Mouse (Mus musculus) gastrocnemius, postnatal 10 days (tissue): ENCODE data around the gene Gm9837. TPM values are rescaled to one million over a fixed set of nuclear protein-coding genes. Genes with fewer than 3 reads are reported as not detected.
A peak's percentile ranks its signal among the peaks of the same experiment; 100 is the strongest.

Experiments used
- DNase-seq: peaks from one replicate; pipeline ENCODE4 v3.0.0; 2021; ENCODE audit warnings: mixed read lengths
- total RNA-seq, 2 experiments: library from RNA; stranded (reverse); gene quantifications; 2 replicates each; pipeline ENCODE4 v1.2.3; 2021

Gene Gm9837
- total RNA-seq, 2 experiments from 2014 or later = not detected

- DNase-seq = no peak
Measured at GRCm38 (mm10) chr11:53486822-53487594, 16.7 kb upstream of the Gm9837 start.

DNA sequence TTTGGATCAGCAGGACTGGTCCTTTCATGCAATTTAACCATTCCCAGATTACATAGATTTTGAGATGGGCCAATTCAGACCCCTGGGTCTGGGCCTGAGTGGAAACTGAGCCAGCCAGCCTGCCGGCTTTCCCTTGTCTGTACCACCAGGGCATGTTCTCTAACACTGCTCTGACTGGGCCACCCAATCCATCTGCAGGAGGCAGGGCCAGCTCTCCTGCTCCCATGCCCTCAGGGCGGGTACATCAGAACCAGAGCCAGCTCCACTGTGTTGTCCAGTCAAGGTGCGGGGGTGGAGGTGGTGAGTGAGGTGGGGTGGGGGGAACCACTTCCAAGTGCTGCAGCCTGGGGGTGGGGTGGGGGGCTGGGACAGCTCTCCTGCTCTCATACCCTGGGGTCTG is 16.1 kb upstream of the Gm9837 start:
- DNase-seq = no peak

DNA sequence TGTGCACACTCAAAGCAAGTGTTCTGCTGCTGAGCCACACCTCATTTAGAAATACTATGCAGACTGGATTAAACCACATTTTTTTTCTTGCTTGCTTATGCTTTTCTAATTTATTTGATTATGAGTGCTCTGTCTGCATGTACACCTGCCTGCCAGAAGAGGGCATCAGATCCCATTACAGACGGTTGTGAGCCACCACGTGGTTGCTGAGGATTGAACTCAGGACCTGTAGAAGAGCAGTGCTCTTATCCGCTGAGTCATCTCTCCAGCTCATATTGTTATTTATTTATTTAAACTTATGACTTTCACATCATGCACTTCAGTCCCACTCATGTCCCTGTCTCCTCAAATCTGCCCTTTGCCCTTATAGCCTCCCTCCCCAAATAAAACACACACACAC is 15.4 kb upstream of the Gm9837 start:
- no peak for DNase-seq

- no peak for DNase-seq
Measured at GRCm38 (mm10) chr11:53483159-53483891, 13.0 kb upstream of the Gm9837 start.

- no peak for DNase-seq
Measured at GRCm38 (mm10) chr11:53481088-53481730, 10.9 kb upstream of the Gm9837 start.

DNA sequence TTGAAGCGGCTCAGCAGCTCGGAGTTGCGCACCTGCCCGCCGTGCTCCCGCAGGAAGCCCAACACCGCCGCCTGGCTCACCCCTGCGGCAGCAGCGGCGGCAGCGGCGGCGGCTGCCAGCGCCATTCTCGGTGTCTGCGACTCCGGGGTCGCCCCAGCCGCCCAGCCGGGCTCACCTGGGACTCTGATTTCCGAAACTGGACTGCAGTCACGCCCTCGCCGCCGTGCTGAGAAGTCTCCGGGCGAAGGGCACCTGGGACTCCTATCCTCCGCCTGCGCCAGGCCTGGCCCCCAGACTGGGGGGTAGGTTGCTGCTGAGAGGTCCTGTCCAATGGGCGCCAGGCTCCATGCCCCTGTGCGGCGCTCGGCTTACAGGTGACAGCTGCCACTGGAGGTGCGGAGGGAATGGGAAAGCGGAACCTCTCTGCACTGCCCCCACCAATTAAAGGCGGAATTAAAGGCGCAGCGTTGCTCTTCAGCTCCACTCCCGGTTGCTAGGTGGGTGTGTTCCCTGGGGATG is 9.6 kb upstream of the Gm9837 start, which contains the start of the genes Gm9945 and Sowaha:
Gm9945 (plus strand) TSS at position 384 of the 519 bp plus-strand sequence.
Sowaha (minus strand) TSS at position 492 of the 519 bp plus-strand sequence.
- DNase-seq = no peak

GRCm38 (mm10) chr11:53479171-53479782 is 9.0 kb upstream of the Gm9837 start:
- no peak for DNase-seq

GRCm38 (mm10) chr11:53478383-53479170 is 8.3 kb upstream of the Gm9837 start:
- no peak for DNase-seq

DNA sequence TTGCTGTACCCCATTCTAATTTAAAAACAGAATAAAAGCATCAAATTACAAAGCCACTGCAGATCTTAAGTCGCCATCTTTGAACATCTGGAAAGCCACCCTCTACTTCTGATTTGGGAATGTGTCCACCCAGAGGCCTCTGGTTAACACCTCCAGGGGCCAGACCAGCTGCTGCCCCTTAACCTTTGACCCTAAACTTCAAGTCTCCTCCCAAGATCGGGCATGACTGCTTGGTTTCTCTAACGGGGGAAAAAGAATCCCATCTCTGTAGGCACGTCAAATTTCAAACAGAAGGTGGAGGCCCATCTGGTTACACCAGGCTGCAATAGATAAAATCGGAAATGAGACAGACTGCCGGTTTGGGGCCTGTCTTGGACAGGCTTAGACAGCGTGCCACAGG is 7.6 kb upstream of the Gm9837 start:
- DNase-seq = no peak

GRCm38 (mm10) chr11:53475620-53476019 is 5.3 kb upstream of the Gm9837 start:
- no peak for DNase-seq

- DNase-seq = no peak
Measured at GRCm38 (mm10) chr11:53472709-53473108, 2.4 kb upstream of the Gm9837 start.

- peak; percentile 49 for DNase-seq
Measured at GRCm38 (mm10) chr11:53469294-53469967, 848 bp downstream of the Gm9837 start.

- DNase-seq = peak; percentile 85
Measured at GRCm38 (mm10) chr11:53466231-53466971, 3.9 kb downstream of the Gm9837 start.

DNA sequence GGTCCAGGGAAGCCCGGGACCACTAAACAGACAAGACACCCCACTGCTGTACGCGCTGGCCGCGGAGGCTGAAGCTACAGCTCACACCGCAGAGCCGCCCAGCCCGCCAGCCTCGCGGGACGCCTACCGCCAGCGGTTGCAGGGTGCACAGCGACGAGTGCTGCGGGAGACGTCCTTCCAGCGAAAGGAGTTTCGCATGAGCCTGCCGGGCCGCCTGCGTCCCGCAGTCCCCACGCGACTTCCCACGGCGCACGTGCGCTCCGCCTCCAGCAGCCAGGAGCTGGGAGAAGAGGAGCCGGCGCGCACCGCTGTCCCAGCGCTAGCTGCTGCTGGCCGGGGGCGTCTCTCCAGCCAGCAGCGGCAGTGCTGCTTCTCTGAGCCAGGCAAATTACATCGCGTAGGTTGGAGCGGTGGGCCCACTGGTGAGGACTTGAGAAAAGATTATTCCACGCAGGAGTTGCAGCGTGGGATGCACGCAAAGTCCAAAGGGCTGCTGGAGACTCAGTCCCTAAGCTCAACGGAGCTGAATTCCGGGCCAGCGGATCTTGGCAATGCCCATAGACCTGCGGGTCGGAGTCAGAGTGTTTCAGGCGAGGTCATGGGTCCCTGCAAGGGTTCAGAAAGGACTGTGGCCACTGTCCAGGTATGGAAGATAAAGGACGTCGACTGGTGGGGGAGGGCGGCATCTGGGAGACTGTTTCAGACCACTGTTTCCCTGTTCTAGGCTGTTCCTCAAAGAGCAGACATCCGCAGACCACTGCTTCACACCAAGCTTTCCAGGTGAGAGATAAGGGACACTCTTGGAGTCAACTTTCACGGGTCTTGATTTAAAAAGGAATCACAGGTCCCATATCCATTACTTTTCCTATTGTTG is 6.5 kb downstream of the Gm9837 start:
- DNase-seq = peak; percentile 39

DNA sequence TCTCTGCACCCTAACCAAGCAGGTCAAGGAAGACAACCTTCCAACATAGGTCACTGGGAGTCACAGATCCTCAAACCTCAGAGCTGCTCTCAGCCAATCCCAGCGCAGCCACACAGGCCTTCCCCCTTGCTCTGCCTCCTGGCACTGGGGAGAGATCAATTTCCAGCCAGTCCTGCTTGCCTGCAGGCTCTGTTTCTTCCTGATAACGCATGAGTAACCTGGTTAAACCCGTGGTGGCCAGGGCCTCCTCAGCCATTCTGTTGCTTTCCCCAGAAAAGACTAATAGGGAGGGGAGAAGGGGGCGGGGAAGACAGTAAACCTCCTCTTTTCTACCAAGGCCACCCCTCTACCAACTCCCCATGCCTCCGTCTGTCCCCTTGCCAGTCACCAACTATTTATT is 8.6 kb downstream of the Gm9837 start:
- no peak for DNase-seq

DNA sequence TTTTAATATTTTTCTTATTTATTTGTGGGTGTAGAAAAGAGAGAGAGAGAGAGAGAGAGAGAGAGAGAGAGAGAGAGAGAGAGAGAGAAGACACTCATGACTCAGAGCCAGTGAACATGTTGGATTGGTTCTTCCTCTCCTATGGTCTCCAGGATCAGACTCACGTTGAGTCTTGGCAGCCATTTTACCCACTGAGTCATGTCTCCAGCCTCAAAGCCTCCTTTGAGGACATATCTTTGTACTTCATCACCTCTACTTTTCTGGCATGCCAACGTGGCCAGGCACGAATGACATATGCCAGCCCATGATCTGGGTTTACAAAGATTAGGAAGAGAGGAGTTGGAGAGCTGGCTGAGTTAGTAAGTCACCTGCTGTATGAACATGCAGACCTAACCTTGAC is 10.1 kb downstream of the Gm9837 start:
- DNase-seq = no peak

DNA sequence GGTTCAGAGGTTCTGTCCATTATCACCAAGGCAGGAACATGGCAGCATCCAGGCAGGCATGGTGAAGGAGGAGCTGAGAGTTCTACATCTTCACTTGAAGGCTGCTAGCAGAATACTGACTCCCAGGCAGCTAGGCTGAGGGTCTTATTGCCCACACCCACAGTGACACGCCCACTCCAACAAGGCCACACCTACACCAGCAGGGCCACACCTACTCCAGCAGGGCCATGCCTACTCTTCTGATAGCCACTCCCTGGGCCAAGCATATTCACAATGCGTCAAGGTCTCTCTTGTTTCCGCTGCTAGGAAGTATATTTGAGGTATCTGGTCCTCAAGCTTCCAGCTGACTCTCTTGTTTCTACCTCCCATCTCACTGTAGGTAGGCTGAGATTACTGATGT is 11.3 kb downstream of the Gm9837 start:
- DNase-seq = no peak

DNA sequence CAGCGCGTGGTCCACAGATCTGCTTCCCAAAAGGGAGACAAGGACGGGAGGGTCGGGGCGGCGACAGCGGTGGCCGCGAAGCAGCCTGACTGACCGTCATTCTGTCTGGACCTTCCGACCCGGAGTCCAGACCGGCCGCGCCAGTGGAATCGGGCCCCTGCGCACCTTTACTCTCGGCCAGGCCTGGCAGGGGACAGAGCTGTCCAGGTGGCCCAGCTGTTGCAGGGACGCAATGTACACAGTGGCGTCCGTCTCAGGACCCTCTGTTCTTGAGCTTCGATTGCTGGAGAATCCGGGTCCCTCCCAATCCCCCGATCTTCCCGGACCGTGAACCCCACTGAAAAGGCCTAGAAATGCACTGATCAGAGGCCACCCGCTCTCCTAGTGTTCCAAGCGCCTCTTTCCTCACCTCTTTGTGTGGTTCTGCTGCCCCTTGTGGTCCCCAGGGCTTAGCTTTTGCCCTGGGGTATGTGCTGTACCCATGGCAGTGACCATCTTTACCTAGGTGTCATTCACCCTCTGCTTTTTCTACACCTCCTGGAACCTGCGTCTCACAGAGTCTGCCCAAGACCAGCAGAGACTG is 12.8 kb downstream of the Gm9837 start:
- DNase-seq = no peak
